Mouse (Mus musculus): ENCODE results near the gene Lmbr1l.

DNA sequence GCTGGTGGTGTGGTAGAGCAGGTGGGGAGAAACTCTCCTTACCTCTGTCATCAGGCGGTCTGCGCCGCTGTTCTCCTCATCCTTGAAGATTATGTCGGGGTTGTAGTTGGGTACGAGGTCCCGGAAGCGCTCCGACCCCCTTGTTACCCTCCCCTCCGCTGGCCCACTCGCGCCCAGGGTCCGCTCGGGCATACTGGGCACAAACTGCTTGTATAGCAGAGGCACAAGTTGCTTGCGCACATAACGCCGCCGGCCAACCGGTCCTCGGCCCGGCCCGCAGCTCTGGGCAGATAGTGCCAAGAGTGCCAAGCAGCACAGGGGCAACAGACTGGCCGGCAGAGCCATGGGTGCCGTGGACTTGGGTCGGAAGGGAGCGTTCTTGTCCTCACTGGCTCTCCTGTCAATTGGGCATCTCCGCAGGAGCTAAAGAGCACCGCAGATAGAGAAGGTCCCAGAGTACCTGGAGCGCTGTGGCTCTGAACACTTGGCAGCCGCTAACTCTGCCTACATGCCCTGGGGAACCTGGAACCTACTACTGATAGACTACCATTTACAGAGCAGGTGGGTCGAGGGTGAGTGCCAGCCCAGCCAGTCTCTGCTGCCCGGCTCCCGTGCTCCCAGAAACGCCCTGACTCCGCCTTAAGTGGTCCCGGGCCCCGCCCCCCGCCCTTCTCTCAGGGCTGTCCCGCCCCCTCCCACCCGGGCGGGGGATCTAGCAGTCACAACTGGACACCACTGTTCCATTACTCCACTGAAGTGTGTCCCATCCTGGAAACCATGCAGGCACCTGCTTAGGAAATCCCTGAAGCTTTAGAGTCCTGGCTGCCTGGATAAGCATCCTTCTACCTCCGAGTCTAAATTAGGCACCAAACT lies 19.9 kb downstream of the Lmbr1l start, which contains the start of gene Dhh:
- TF ChIP-seq CTCF (IDR thresholded peaks at IDR 0.05; ENCODE audit: borderline replicate concordance, control insufficient read depth, extremely low read depth, insufficient read depth, low read length, poor library complexity) (no peak), POLR2A (IDR thresholded peaks at IDR 0.05; ENCODE audit: control insufficient read depth, extremely low read depth, insufficient read depth, low read length, poor library complexity) (no peak)
